Mouse (Mus musculus): ENCODE measurements around the gene Lpar3. TPM values are rescaled to one million over a fixed set of nuclear protein-coding genes. Genes with fewer than 3 reads are reported as not detected.

The Lpar3 gene
- total RNA-seq, 2 experiments from 2014 or later = 0.50 to 0.70 TPM

GRCm38 (mm10) chr3:146302451-146302850, 81.7 kb downstream of the Lpar3 start:
- intact Hi-C loops (cut with DNase I) = no loop called here
- no peak for DNase-seq

GRCm38 (mm10) chr3:146303194-146303593, 82.4 kb downstream of the Lpar3 start:
- DNase-seq = no peak
- intact Hi-C loops (cut with DNase I) = no loop called here

- intact Hi-C loops (cut with DNase I) = no loop called here
- DNase-seq = no peak
Observed at GRCm38 (mm10) chr3:146304556-146305405, 84.0 kb downstream of the Lpar3 start.

- no peak for DNase-seq
- intact Hi-C loops (cut with DNase I) = no loop called here
Observed at GRCm38 (mm10) chr3:146307341-146307740, 86.6 kb downstream of the Lpar3 start.

GRCm38 (mm10) chr3:146307886-146308285, 87.1 kb downstream of the Lpar3 start:
- no peak for DNase-seq
- intact Hi-C loops (cut with DNase I) = no loop called here

- DNase-seq = no peak
Observed at GRCm38 (mm10) chr3:146309586-146309985, 88.8 kb downstream of the Lpar3 start.

GRCm38 (mm10) chr3:146311121-146311538, 90.4 kb downstream of the Lpar3 start:
- intact Hi-C loops (cut with DNase I) = no loop called here
- DNase-seq = no peak

More at GRCm38 (mm10) chr3:146309586-146309985, 88.8 kb downstream of the Lpar3 start:
- intact Hi-C loops (cut with DNase I) = no loop called here

- DNase-seq = no peak
- intact Hi-C loops (cut with DNase I) = no loop called here
Observed at GRCm38 (mm10) chr3:146315414-146315813, 94.7 kb downstream of the Lpar3 start.

GRCm38 (mm10) chr3:146316293-146316692, 95.5 kb downstream of the Lpar3 start:
- no peak for DNase-seq
- intact Hi-C loops (cut with DNase I) = no loop called here

GRCm38 (mm10) chr3:146317366-146317765, 96.6 kb downstream of the Lpar3 start:
- no peak for DNase-seq
- intact Hi-C loops (cut with DNase I) = no loop called here

- no peak for DNase-seq
- intact Hi-C loops (cut with DNase I) = no loop called here
Observed at GRCm38 (mm10) chr3:146317911-146318310, 97.1 kb downstream of the Lpar3 start.

GRCm38 (mm10) chr3:146318520-146318938, 97.8 kb downstream of the Lpar3 start:
- no peak for DNase-seq
- intact Hi-C loops (cut with DNase I) = no loop called here

- intact Hi-C loops (cut with DNase I) = no loop called here
- no peak for DNase-seq
Observed at GRCm38 (mm10) chr3:146318987-146319386, 98.2 kb downstream of the Lpar3 start.

GRCm38 (mm10) chr3:146319503-146319902, 98.7 kb downstream of the Lpar3 start:
- intact Hi-C loops (cut with DNase I) = no loop called here
- DNase-seq = no peak

GRCm38 (mm10) chr3:146324949-146325348, 104.2 kb downstream of the Lpar3 start:
- no peak for DNase-seq
- intact Hi-C loops (cut with DNase I) = loop anchor here (5.0 kb wide), 2 partner anchors 138 to 457 kb away; no protein-coding TSS in a partner anchor

GRCm38 (mm10) chr3:146326743-146327536, 106.2 kb downstream of the Lpar3 start:
- DNase-seq = no peak
- intact Hi-C loops (cut with DNase I) = loop anchor here (5.0 kb wide), 1 partner anchor 455 kb away; no protein-coding TSS in a partner anchor

GRCm38 (mm10) chr3:146327537-146328255, 106.9 kb downstream of the Lpar3 start:
- intact Hi-C loops (cut with DNase I) = loop anchor here (5.0 kb wide), 1 partner anchor 455 kb away; no protein-coding TSS in a partner anchor
- DNase-seq = peak; percentile 64

GRCm38 (mm10) chr3:146328749-146329148, 108.0 kb downstream of the Lpar3 start:
- DNase-seq = no peak
- intact Hi-C loops (cut with DNase I) = loop anchor here (5.0 kb wide), 1 partner anchor 454 kb away; no protein-coding TSS in a partner anchor

GRCm38 (mm10) chr3:146331819-146332218, 111.1 kb downstream of the Lpar3 start:
- no peak for DNase-seq
- intact Hi-C loops (cut with DNase I) = no loop called here

GRCm38 (mm10) chr3:146333270-146333669, 112.5 kb downstream of the Lpar3 start:
- intact Hi-C loops (cut with DNase I) = no loop called here
- DNase-seq = no peak

GRCm38 (mm10) chr3:146334070-146334469, 113.3 kb downstream of the Lpar3 start:
- DNase-seq = no peak
- intact Hi-C loops (cut with DNase I) = no loop called here
